Mouse (Mus musculus) left cerebral cortex, adult 2 months (tissue): ENCODE results near the gene Arpc5l. TPM values are rescaled to one million over a fixed set of nuclear protein-coding genes. Genes with fewer than 3 reads are reported as not detected.

Source experiments
- DNase-seq, 2 experiments: peaks; one replicate each; pipeline ENCODE4 v3.0.0; 2021 to 2022; ENCODE audit warnings: low spot score in 2 of 2, mixed read lengths in 1 of 2; ENCODE audit errors: extremely low spot score in 1 of 2
- H3K27ac ChIP-seq: fragments of 200-600 bp; 2 replicates; pipeline ENCODE4 v1.8.1; 2022
- H3K4me3 ChIP-seq: fragments of 200-600 bp; 2 replicates; pipeline ENCODE4 v1.8.1; 2022
- CTCF ChIP-seq: fragments of 200-600 bp; IDR thresholded peaks from 2 replicates; pipeline ENCODE4 v1.8.1; 2022; ENCODE audit warnings: antibody characterized with exemption, mild to moderate bottlenecking, moderate library complexity
- intact Hi-C: fragments of 180-260 bp; cut with DNase I; formaldehyde crosslinking; loops from one replicate; pipeline ENCODE4 v1.15.1; 2025
- total RNA-seq, 2 experiments: library from RNA; stranded (reverse); gene quantifications; 2 replicates each; pipeline ENCODE4 v1.2.3; 2021

The Arpc5l gene
- total RNA-seq, 2 experiments from 2014 or later, result 106 to 108 TPM

- Histone ChIP-seq H3K27ac (no peak overlapping the region), H3K4me3 (no peak overlapping the region)
- no peak for TF ChIP-seq CTCF
- no peak for DNase-seq
- intact Hi-C loops, result no loop called here
These were observed 14.9 kb downstream of the Arpc5l start for GRCm38 (mm10) chr2:39020004-39020403.

GRCm38 (mm10) chr2:39031611-39032010, 26.5 kb downstream of the Arpc5l start:
- Histone ChIP-seq H3K27ac (peak overlapping the region; percentile 25; the same call in 1 of the 2 replicates), H3K4me3 (no peak overlapping the region)
- DNase-seq, result no peak
- no peak for TF ChIP-seq CTCF
- intact Hi-C loops, result no loop called here

- no peak for DNase-seq
- TF ChIP-seq CTCF, result no peak
- no peak overlapping the region for H3K27ac ChIP-seq
- H3K4me3 ChIP-seq, result no peak overlapping the region
- intact Hi-C loops, result no loop called here
These were observed 35.1 kb downstream of the Arpc5l start for GRCm38 (mm10) chr2:39040215-39040614.

- intact Hi-C loops, result no loop called here
- TF ChIP-seq CTCF, result no peak
- Histone ChIP-seq H3K4me3 (no peak overlapping the region), H3K27ac (no peak overlapping the region)
- DNase-seq, result no peak
These were observed 43.4 kb downstream of the Arpc5l start for GRCm38 (mm10) chr2:39048515-39048914.

- Histone ChIP-seq H3K27ac (peak overlapping the region; percentile 97), H3K4me3 (peak overlapping the region; percentile 99)
- intact Hi-C loops, result loop anchor here (2.0 kb wide), 2 partner anchors 56 to 126 kb away; partner anchors contain the start of gene Scai
- TF ChIP-seq CTCF, result no peak
- peak in 1 of 2 experiments; percentile 32 for DNase-seq
These were observed 59.7 kb downstream of the Arpc5l start for GRCm38 (mm10) chr2:39064687-39065399.

Other genes starting within 250 kb of the Arpc5l start
- 10 to 100 TPM in 1 of 2 experiments, 1 to 10 TPM in 1; 9.3 to 10.4 TPM for gene Nr6a1, start 77.7 kb upstream of the Arpc5l start, total RNA-seq
- 1 to 10 TPM; 2.1 to 2.6 TPM for gene Olfml2a, start 73.4 kb upstream of the Arpc5l start, total RNA-seq
- under 1 TPM; 0.32 to 0.70 TPM for gene Wdr38, start 7.9 kb upstream of the Arpc5l start, total RNA-seq
- gene Rpl35, start 276 bp downstream of the Arpc5l start, total RNA-seq, result 100 to 1,000 TPM; 251 to 253 TPM
- 10 to 100 TPM; 30.3 to 31.1 TPM for gene Golga1, start 60.2 kb downstream of the Arpc5l start, total RNA-seq
- 10 to 100 TPM; 51.1 to 65.4 TPM for gene Scai, start 185.4 kb downstream of the Arpc5l start, total RNA-seq
- 10 to 100 TPM; 63.2 to 67.5 TPM for gene Ppp6c, start 221.1 kb downstream of the Arpc5l start, total RNA-seq